Mouse (Mus musculus): ENCODE results near the gene Slc25a40.

Gene Slc25a40

DNA sequence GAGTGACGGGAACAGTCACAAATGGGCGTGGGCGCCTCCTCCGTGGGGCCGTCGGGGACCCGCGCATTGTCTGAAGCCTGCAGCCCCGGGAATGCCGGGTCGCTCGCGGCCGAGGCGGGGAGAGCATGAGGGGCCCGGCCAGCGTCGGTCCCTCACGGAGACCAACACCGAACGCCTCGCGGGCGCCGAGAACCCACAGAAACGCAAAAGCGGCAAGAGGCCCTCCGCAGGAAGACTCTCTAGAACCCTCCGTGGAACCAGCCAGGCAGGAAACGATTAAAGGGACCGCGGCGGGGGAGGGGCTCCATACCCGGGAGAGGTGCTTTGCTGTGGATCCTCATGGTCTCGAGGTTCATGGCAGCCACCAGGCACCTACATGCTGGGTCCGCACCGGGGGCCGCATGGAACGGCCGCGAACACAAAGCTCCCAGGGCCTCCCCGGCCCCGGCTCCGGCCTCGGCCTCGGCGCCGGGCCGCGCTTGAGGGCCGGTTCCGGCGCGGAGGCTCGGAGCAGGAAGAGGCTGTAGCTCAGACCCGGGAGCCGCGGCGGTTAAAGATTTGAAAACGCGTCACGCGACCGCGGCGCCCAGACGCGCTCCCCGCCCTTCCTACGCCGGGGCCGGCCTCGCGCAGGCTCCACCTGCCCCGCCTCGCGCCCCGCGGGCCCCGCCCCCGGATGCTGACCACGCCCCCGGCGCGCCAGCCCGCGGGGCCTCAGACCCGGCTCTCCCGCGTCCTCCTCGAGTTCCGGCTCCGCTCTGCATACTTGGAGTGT lies at the start of gene Slc25a40, which contains the start of gene Dbf4:
Gene Slc25a40 (plus strand): TSS at position 694 of the 775 bp plus-strand sequence.
Gene Dbf4 (minus strand): TSS at position 560 of the 775 bp plus-strand sequence.
- peak; percentile 95 for DNase-seq (ENCODE audit: low read depth, low spot score)

DNA sequence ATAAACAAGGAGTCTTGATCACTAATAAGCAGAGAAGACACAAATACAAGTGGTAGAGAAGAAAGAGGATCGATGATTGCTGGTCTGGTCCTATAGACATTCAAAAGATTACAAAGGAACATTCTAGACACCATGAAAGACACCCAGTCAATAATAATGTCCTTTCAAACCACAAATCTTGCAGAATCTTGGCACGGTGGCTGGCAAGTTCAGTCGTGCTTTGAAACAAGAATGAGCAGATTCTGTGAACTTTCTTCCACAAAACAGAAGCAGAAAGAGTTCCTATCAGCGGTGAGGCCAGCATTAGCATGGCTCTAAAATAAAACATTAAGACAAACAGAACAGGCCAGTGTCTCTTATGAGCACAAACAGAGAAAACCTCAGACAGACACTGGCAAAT lies 49.2 kb upstream of the Slc25a40 start:
- no peak for DNase-seq (ENCODE audit: low read depth, low spot score)

DNA sequence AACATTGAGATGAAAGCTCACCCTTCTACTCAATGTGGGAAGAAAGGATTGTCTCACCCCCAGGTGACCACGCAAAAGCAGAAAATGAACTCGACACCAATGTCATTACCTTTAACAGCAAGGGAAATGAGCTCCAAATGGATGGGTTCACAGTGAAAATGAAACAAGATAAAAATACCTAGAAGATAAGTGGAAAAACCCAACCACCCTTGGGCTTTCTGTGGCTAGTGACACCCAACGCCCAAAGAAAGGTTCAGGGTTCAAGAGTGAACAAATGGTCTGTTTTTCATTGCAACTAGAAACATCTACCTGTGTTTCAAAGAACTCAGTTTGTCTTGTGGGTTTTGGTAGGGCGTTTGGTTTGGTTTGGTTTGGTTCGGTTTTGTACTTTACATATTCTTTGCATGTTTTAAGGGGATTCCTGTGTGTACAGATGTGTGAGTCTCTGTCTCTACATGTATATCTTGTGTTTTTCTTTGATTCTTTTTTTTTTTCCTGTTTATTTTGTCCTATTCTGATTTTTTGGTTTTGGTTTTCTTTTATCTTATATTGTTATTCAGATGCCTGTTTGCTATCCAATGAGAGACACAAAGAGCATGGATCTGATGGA lies 48.2 kb upstream of the Slc25a40 start:
- DNase-seq (ENCODE audit: low read depth, low spot score), result no peak

DNA sequence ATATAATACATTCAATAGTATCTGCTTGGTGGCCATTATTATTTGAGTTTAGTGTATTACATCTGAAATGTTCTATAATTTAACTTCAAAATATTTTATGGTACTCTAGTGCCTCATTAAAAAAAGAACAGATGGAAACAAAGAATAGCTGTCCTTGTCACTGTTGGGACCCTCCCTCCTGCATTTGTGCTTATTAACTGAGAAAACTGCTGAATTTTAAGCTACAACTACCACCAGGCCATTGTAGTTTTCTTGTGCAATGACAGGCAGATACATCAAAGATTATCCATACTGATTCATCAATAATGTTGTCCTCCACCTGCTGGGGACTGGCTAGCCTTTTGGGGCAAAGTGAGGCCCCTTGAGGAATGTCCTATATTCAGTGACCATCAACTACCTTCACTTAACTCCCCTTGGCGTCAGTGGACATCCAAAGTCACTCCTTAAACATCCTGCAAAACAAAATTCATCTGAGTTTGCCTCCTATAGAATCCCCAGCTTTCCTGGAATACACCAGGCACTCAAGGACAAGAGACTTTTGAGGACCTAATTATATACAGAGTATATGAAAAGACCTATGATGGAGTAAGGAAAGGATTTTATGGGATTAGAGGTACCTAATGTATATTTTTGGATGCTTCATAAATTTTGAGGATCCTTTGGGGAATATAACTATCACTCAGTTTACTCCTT lies 28.6 kb upstream of the Slc25a40 start:
- DNase-seq (ENCODE audit: low read depth, low spot score), result no peak

DNA sequence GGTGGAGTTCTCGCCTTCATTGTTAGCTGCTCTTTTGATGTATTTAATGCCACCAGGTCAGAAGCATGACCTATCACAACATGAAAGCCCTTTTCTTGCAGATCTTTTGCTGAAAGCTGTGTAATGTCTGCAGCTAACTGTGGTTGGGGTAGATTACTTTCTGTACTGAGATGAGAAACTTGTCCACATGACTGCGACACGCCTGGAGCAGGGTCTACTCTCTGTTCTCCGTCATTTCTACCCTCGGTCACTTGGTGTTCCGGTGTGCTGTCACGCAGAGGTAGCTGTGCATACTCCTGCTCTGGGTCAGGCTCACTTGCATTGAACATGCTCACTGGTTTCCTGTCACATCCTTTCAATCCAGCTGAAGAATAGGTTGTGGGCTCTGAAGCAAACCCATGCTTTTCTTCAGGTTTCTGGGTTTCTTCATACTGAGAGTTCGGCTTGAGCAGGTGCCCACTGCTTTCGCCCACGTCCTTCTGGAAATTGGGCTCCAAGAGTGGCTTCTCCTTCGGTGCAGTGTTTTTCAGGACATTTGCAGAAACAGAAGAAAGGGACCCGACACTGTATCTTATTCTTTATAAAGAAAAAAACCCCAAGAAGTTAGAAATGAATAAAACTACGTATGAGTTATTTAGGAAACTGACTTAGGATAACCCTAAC lies 24.9 kb upstream of the Slc25a40 start:
- no peak for DNase-seq (ENCODE audit: low read depth, low spot score)

DNA sequence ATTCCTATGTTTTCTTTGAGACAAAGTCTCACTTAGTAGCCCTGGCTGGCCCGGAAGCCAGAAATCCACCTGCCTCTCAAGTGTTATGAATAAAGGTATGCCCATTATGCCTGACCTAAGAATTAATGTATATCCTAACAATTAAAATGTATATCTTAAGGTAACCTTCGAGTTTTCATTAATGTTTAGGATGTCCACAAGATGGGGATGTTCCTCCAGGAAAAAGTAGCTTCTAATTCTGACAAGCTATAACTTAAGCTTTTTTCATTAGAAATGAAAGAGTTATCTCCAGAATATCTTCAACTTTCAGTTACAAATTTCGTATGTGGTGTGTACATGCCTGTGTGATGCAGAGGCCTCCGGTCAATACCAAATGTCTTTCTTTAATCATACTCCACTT lies 13.9 kb upstream of the Slc25a40 start:
- DNase-seq (ENCODE audit: low read depth, low spot score), result peak; percentile 18

DNA sequence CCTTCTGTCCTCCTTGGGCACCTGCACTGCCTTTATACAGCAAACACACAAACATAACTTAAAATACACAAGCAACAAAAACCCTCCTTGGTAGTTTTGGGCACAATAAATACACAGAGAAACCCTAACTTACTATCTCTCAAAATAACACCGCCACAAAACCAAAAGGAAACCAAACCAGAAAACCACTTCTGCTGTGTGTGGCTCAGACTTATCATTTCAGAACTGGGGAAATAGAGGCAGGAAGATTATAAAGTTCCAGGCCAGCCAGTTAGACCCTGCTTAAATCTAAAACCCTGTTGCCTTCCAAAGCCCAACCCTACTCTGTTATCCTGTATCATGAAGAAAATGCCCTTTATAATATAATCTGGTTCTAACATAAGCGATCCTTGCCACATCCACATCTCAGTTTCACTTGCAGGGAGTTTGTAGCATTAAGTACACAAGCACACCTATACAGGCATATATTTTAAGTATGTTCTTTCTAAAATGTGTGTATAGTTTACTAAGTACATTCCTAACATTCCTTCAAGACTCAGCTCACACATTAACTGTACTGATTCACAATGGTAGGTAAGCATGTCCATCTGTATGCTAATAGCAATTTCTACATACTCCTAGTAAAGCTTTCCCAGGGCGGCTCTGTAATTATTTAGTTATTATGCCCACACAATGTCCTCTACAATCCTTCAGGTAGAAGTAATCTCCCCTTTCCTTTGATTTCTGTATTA lies 5.8 kb upstream of the Slc25a40 start:
- DNase-seq (ENCODE audit: low read depth, low spot score), result peak; percentile 7

DNA sequence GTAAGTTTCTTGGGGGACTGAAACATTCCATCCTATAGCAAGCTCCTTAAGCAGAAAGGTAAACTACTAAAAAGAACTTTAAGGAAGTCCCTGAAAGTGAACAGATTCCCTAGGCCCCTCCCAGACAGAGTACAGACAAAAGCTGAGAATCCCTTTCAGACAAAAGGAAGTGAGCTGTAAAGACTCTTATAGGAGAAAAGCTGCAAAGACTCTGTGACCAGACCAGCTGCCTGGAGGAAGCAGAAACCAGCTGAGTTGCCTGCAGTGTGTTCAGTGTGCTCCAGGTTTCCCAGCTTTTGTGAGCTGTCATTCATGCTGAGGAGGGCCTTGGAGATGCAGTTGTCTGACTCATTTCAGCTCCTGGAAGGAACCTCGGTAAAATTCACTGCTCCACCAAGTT lies 5.2 kb upstream of the Slc25a40 start:
- no peak for DNase-seq (ENCODE audit: low read depth, low spot score)

DNA sequence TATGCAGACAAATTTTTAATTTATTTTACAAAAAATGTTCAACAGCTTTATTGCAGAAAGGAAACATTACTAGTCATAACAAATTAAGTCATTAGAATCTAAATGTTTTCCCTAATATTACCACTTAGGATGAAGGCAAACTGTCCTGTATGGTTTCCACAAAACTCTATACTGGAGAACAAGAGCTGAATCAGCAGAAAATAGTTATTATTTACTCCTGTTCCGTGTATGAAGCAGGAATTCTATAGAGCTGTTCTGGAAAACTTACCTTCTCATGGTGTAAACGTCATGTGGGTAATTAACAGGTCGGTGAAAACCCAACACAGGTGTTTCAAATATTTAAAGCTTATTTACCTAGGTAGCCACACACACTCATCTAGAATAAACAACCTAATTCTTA lies 1.2 kb upstream of the Slc25a40 start:
- no peak for DNase-seq (ENCODE audit: low read depth, low spot score)

DNA sequence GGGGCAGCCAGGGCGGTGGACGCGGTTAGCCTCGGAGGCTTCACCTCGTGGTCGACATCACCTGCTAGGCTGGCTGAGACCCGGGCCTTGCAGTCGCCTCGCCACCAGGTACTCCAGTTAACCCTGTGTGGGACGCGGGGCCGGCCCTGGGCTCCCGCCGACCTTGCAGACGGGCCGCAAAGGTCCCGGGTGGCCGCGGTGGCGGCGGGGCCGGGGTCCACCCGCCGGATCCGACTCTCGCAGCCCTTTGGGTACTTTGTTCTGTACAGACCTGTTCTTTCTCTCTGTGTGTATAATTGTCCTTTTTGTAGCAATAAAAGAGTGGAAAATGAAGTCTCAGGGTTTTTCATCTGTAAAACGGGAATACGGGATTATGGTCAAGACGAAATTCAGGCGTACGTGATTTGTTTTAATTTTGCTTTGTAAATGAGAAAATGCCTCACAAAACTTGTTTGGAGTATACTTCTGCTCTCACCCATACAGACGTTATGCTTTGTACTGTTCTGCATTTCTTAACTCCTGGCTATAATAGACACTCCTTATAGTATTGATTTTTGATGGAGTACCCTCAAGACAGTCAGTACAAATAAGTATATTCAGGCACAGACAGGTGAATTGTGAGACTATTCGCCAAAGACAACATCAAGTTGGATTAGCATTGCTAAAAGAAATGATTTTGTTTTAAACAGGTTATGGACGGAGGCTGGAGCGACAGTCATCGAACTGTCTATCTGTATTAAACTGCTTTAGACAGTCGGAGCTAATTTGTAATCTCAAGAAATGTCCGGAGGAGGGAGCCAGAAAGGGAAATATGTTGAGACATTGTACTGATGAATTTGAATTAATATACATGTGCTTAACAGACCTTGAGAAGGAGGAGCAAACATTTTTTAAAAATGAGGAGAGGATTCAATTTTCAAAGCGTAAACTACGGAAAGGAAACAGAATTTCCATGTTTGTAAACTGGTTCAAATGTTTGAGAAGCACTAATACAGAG lies 580 bp downstream of the Slc25a40 start:
- DNase-seq (ENCODE audit: low read depth, low spot score), result peak; percentile 56

DNA sequence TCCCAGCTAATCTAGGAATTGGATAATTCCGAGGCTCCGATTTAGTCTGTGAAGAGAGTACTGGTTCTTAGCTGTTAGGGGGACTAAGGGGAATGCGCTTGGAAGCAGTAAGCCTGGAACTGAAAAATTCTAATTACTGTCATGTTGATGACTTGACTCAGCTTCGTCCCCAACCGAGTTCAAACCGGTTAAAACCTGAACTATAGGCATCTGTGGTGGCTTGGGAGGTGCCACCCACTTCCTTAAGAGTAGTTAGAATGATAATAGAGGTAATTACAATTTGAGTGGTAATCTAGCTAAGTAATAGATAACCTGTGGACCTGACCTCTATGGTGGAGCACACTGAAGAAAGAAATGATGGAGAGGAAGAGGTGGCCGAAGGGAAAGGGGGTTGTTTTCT lies 1.5 kb downstream of the Slc25a40 start:
- DNase-seq (ENCODE audit: low read depth, low spot score), result peak; percentile 63

DNA sequence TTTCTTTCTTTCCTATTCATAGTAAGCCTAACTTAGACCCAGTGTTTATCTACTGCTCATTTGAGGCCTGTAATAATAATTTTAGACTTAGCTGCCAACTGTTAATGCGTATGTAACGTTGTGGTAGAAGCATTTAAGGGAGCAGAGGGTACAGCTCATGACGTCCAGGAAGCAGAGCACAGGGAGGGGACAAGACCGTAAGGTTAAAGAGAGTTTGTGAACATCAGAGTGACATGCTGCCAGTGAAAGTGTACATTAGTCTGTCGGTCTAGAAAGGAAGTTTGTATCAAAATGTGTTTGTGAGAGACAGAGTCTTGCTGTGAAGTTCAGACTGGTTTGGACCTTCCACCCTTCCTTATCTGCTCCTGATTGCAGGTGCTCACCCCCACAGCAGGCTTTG lies 3.2 kb downstream of the Slc25a40 start:
- DNase-seq (ENCODE audit: low read depth, low spot score), result peak; percentile 48

DNA sequence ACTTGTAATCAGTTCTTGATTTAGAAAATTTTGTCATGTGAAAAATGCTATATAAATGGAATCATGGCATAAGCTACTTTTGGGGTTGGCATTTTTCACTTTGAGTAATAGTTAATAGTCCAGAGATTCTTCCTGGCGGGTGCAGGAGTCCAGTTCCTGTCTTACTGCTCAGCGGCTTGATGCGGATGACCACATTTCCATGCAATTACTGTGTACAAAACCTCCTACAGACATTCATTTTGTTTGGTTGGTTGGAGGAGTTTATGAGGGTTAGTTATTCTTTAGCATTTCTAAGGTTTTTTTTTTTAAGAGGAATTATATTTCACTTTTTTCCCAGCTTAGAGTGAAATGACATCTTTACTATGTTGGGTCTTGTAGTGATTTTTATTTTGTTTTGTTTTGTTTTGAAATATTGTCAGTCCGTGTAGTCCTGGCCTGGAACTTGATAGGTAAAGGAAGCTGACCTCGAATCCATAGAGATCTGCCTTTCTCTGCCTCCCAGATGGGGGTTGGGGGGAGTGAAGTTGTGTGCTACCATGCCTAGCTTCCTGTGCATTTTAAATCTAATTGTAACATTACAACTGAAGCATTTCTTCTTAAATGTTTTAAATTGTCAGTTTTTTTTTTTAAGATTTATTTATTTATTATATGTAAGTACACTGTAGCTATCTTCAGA lies 15.0 kb downstream of the Slc25a40 start:
- DNase-seq (ENCODE audit: low read depth, low spot score), result no peak

DNA sequence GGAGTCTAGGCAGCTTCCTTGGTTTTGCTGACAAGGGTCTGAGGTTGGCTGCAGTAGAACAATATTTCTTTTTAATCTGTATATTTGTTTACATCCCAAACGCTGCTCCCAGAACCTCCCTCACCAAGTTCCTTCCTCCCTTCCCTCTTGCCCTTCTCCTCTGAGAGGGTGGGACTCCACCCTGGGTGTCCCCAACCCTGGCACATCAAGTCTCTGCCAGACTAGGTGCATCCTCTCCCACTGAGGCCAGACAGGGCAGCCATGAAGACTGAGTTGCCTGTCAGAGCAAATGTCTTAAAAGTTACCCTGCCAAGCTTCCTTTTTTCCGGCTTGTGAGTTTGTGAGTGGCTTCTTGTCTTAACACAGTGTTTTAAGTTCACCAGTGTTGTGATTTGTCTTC lies 16.4 kb downstream of the Slc25a40 start:
- no peak for DNase-seq (ENCODE audit: low read depth, low spot score)

DNA sequence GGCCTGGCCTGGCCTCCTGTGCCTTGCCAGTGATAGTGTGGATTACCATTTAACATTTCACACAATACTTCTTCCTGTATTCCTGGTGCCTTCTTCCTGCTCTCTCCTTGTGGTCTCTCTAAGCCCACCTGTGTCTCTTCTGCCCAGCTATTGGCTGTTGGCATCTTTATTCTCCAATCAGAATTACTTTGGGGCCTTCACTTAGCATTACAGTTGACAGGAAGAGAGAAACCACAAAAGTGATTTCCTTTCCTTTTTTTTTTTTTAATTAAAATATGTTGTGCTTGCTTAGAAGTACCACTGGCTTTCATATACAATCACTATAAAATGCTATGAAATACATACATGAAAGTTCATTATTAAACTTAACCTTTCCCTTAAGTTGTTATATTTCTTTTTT lies 32.9 kb downstream of the Slc25a40 start:
- peak; percentile 26 for DNase-seq (ENCODE audit: low read depth, low spot score)

DNA sequence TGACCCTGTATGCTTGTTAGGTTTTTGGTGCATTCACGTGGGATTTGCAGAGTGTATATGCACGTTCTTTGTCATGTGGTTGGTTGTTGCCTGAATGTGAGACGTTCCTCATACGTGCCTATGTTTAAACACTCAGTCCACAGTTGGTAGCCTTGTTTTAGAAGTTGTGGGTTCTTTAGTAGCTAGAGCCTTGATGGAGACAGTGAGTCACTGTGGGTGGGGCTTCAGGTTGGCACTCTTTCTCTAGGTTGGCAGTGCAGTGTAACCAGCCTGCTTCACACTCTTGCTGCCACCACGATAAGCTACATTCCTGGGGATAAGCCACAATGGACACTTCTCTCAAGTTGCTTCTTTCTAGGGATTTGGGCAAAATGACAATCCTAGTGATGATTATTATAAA lies 33.9 kb downstream of the Slc25a40 start:
- DNase-seq (ENCODE audit: low read depth, low spot score), result peak; percentile 48

DNA sequence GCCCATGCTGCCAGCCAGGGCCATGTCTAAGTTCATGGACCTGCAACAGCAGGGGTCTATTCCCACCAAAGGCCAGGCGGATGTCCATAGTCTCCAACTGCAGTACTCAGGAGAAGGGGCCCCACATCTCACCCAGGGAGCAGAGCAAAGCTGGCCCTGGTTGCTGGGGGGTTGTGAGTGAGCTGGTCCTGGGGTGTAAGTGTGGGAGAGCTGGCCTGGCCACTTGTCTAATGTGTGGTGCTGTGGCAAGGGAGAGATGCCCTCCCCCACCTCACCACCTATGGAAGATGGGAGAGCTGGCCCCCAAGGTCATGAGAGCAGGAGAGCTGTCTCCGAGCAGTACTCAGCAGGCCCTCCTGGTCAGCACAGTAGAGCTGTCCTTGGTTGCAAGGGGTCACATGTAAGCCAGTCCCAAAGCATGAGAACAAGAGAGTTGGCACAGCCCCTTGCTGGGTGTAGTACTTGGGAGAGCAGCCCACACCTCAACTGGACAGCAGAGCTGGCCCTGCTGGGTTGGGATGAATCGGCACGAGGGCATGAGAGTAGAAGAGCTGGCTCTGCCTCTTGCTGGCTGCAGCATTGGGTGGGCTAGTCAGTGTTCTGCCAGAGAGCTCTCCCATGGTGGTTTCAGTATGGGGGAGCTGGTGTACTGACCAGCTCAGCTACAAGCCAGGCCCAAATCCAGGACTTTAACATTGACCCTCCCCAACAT lies 65.5 kb downstream of the Slc25a40 start:
- no peak for DNase-seq (ENCODE audit: low read depth, low spot score)

DNA sequence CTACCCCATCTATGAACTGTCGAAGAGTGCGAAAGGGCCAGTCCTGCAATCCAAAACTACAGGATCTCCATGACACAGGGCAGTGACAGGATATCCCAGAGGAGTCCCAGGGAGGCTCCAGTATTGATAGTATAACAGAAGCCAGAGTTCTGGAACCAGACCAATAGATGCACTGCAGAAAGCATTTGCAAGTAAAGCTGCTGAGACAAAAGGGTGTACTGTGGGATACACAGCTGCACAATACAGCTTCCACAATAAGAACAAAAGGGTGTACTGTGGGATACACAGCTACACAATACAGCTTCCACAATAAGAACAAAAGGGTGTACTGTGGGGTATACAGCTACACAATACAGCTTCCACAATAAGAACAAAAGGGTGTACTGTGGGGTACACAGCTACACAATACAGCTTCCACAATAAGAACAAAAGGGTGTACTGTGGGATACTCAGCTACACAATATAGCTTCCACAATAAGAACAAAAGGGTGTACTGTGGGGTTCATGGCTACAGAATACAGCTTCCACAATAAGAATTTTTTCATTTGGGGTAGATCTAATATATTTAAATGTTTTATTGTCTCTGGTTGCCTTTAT lies 66.1 kb downstream of the Slc25a40 start:
- no peak for DNase-seq (ENCODE audit: low read depth, low spot score)

All from CD4-positive helper T cell, adult 2 months (primary cell).